Mouse (Mus musculus): ENCODE results near the gene Ythdf2. TPM values are rescaled to one million over a fixed set of nuclear protein-coding genes. Genes with fewer than 3 reads are reported as not detected.

Gene Ythdf2
- total and polyA plus RNA-seq, 2 experiments from 2014 or later = 56.4 to 87.7 TPM

DNA sequence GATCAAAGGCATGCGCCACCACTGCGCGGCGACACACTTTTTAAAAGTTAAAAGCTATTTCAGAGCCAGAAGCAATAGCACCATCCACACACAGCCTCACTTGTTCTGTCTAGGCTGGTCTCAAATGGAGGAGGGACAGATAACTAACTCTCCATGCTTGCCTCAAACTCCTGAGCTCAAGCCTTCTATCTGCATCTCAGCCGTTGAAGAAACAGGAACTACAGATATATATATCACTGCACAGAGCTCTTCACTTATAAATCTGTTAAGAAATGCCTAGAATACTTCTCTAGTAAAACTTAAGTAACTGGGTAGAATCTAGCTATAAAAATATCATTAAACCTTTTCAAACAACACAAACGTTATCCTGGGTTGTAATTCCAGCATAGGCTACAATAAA lies 17.7 kb downstream of the Ythdf2 start:
- no peaks in the 10 kb centered on the region for H3K9me3 ChIP-seq (ENCODE audit: low read length)
- no peak for TF ChIP-seq CTCF (IDR thresholded peaks at IDR 0.05; ENCODE audit: low read depth)
- DNase-seq (ENCODE audit: low spot score) (no peak), ATAC-seq (no peak)
- H3K27me3 ChIP-seq (ENCODE audit: insufficient read depth, low read length) = no peaks in the 10 kb centered on the region
- H3K4me2 ChIP-seq (ENCODE audit: low read depth, low read length) = no peak overlapping the region
- H3K27ac ChIP-seq = no peak overlapping the region
- 96% methylated on average over 6 of the region's 6 CpGs for whole genome bisulfite sequencing
- peaks cover 4% of the 10 kb centered on the region; the same call in 1 of the 2 replicates for H3K4me1 ChIP-seq (ENCODE audit: insufficient read depth, low read length)
- H3K36me3 ChIP-seq (ENCODE audit: insufficient read depth, low read length) = no peaks in the 10 kb centered on the region
- H3K9ac ChIP-seq (replicated peaks; ENCODE audit: low read length) = no peak overlapping the region
- H3K4me3 ChIP-seq (ENCODE audit: low read length) = no peak overlapping the region

DNA sequence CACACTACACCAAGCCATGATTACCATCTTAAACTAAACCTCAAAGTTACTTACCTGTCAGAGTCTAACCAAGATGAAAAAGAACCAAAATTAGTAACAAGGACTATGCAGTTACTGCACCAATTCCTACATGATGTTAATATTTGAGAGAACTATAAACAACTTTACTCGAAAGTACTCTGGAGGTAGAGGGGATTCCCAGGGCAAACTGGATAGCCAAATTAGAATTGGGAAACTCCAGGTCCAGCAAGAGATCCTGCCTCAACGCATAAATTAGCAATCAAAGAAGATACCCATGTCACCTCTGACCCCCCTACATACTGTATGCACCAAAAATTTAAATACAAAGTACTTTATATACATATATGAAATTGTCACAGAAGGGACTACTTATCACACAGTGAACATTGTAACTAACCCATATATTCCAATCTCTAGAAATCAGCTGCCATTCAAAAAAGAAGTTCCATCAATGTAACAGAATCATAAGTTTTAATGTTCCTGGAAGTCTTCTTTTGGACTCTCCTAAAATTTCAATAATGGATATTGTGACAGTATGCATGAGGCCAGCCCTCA lies 24.2 kb downstream of the Ythdf2 start:
- Histone ChIP-seq H3K9me3 (ENCODE audit: low read length) (no peaks in the 10 kb centered on the region), H3K4me1 (ENCODE audit: insufficient read depth, low read length) (no peaks in the 10 kb centered on the region), H3K36me3 (ENCODE audit: insufficient read depth, low read length) (peaks cover 12% of the 10 kb centered on the region), H3K4me3 (ENCODE audit: low read length) (no peak overlapping the region), H3K27ac (no peak overlapping the region), H3K9ac (replicated peaks; ENCODE audit: low read length) (no peak overlapping the region), H3K4me2 (ENCODE audit: low read depth, low read length) (no peak overlapping the region), H3K27me3 (ENCODE audit: insufficient read depth, low read length) (no peaks in the 10 kb centered on the region)
- no peak for DNase-seq (ENCODE audit: low spot score)
- no peak for ATAC-seq
- TF ChIP-seq CTCF (IDR thresholded peaks at IDR 0.05; ENCODE audit: low read depth) = no peak
- 94% methylated on average over 2 of the region's 2 CpGs for WGBS

DNA sequence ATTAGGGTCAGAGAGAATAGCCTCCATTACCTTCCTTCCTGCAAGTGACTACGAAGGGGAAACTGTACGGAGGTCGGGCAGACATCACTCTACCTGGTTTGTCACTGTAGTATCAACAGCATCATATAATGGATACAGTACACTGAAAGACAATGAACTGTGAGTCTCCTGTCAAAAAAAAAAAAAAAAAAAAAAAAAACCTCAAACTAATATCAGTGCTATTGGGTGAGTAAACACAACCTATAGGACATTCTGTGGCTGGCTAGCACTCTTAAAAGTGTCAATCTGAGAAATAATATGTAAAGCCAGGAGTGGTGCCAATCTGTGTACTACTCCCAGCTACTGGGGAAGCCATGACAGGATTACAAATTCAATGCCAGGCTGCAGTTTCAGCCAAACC lies 28.9 kb downstream of the Ythdf2 start:
- Histone ChIP-seq H3K9ac (replicated peaks; ENCODE audit: low read length) (no peak overlapping the region), H3K27me3 (ENCODE audit: insufficient read depth, low read length) (no peaks in the 10 kb centered on the region), H3K4me1 (ENCODE audit: insufficient read depth, low read length) (no peaks in the 10 kb centered on the region), H3K4me2 (ENCODE audit: low read depth, low read length) (no peak overlapping the region), H3K4me3 (ENCODE audit: low read length) (no peak overlapping the region), H3K27ac (no peak overlapping the region), H3K9me3 (ENCODE audit: low read length) (no peaks in the 10 kb centered on the region), H3K36me3 (ENCODE audit: insufficient read depth, low read length) (peaks cover 13% of the 10 kb centered on the region)
- DNase-seq (ENCODE audit: low spot score) (no peak), ATAC-seq (no peak)
- no peak for TF ChIP-seq CTCF (IDR thresholded peaks at IDR 0.05; ENCODE audit: low read depth)
- 92% methylated on average over 3 of the region's 3 CpGs for WGBS

DNA sequence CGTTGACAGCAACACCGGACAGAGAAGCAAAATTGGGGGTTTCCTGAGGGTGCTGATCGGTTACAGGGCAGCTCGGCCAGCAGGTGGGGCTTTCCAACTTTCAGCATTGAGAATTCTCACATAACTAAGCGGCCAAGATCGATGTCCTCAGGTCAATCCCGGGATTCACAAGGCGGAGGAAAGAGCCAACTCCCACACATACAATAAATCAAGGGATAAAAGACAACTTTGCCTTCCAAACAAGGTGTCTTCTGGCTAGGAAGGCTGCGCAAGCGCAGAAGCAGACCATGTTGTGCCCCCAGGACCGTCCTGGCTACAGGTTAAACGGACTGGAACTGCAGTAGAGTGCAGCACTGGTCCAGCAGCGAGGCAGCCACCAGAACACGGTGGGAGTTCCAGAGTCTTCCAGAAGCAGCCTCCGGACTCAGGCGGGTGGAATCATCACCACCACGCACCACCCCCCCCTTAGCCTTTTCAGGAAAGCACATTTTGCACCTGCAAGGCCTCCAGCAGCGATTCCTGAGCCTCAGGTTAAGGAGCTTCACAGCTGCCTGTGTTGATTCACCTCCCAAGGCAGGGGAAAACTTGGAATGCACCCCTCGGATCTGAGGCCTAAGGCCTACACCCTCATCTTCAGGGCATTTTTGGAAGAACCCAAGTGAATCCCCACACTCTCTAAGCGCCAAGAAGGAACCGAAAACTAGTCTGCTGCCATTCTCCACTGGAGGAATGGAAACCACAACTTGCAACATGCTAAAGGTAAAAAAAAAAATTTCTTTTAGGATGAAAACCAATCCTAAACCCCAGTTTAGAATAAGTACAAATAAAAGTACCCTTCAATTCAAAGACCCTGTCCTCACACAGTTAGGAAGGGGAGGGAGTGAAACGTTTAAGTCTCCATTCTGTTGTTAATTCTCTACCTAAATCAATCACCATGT lies 30.1 kb downstream of the Ythdf2 start:
- Histone ChIP-seq H3K4me2 (ENCODE audit: low read depth, low read length) (no peak overlapping the region), H3K36me3 (ENCODE audit: insufficient read depth, low read length) (peaks cover 13% of the 10 kb centered on the region), H3K27ac (no peak overlapping the region), H3K9me3 (ENCODE audit: low read length) (no peaks in the 10 kb centered on the region), H3K27me3 (ENCODE audit: insufficient read depth, low read length) (no peaks in the 10 kb centered on the region), H3K9ac (replicated peaks; ENCODE audit: low read length) (no peak overlapping the region), H3K4me1 (ENCODE audit: insufficient read depth, low read length) (no peaks in the 10 kb centered on the region), H3K4me3 (ENCODE audit: low read length) (no peak overlapping the region)
- WGBS = 63% methylated on average over 22 of the region's 22 CpGs
- no peak for DNase-seq (ENCODE audit: low spot score)
- ATAC-seq = no peak
- TF ChIP-seq CTCF (IDR thresholded peaks at IDR 0.05; ENCODE audit: low read depth) = peak; percentile 37

DNA sequence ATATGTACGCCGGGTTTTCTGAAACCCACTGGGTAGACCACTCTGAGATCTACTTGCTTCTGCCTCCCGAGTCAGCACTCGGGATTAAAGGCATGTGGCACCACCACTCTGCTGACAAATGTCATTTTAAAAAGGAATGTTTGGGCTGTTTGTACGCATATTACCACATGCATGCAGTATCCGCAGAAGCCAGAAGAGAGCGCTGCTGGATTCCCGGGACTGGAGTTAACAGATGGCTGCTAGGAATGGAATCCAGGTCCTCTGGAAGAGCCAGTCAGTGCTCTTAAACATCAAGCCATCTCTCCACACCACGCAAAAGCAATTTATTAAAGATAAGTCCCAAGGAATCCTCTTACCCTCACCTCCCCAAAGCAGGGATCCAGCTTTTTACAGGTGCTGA lies 31.4 kb downstream of the Ythdf2 start:
- peak; percentile 53 for TF ChIP-seq CTCF (IDR thresholded peaks at IDR 0.05; ENCODE audit: low read depth)

DNA sequence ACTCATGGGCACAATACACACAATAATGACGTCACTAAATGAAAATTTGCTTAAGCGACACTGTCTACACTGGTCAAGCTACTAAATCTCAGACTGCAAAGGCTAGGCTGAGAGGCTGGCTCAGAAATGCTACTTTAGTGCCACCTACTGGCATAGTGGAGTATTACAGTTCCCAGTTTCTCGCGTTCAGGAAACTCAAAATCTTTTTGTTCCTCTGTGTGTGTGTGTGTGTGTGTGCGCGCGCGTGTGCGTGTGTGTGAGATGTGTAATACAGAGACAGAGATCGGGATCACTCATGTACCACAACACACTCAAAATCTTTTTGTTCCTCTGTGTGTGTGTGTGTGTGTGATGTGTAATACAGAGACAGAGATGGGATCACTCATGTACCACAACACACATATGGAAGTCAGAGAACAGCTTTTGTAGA lies 33.5 kb downstream of the Ythdf2 start:
- peak; percentile 90 for ATAC-seq

More for the DNA sequence above, 31.4 kb downstream of the Ythdf2 start:
- Histone ChIP-seq H3K4me1 (ENCODE audit: insufficient read depth, low read length) (no peaks in the 10 kb centered on the region), H3K27me3 (ENCODE audit: insufficient read depth, low read length) (no peaks in the 10 kb centered on the region), H3K9me3 (ENCODE audit: low read length) (no peaks in the 10 kb centered on the region), H3K4me2 (ENCODE audit: low read depth, low read length) (no peak overlapping the region), H3K27ac (no peak overlapping the region), H3K4me3 (ENCODE audit: low read length) (no peak overlapping the region), H3K36me3 (ENCODE audit: insufficient read depth, low read length) (peaks cover 11% of the 10 kb centered on the region), H3K9ac (replicated peaks; ENCODE audit: low read length) (no peak overlapping the region)
- ATAC-seq = no peak
- peak; percentile 59 for DNase-seq (ENCODE audit: low spot score)
- WGBS = 71% methylated on average over 9 of the region's 9 CpGs

More for the DNA sequence above, 33.5 kb downstream of the Ythdf2 start:
- Histone ChIP-seq H3K27me3 (ENCODE audit: insufficient read depth, low read length) (no peaks in the 10 kb centered on the region), H3K9me3 (ENCODE audit: low read length) (no peaks in the 10 kb centered on the region), H3K4me3 (ENCODE audit: low read length) (no peak overlapping the region), H3K4me2 (ENCODE audit: low read depth, low read length) (no peak overlapping the region), H3K36me3 (ENCODE audit: insufficient read depth, low read length) (peaks cover 6% of the 10 kb centered on the region; the same call in 1 of the 2 replicates), H3K9ac (replicated peaks; ENCODE audit: low read length) (no peak overlapping the region), H3K4me1 (ENCODE audit: insufficient read depth, low read length) (no peaks in the 10 kb centered on the region), H3K27ac (no peak overlapping the region)
- DNase-seq (ENCODE audit: low spot score) = peak; percentile 86
- TF ChIP-seq CTCF (IDR thresholded peaks at IDR 0.05; ENCODE audit: low read depth) = peak; percentile 94
- WGBS = 6% methylated on average over 10 of the region's 10 CpGs

Data from hindbrain, postnatal 0 days (tissue).